Mouse (Mus musculus): ENCODE results near the gene Ubash3b. TPM values are rescaled to one million over a fixed set of nuclear protein-coding genes. Genes with fewer than 3 reads are reported as not detected.

The Ubash3b gene
- polyA plus RNA-seq, 1 experiment from 2014 or later = 13.7 TPM

GRCm38 (mm10) chr9:41007785-41008184 lies 153.7 kb downstream of the Ubash3b start:
- Histone ChIP-seq H3K36me3 (ENCODE audit: control insufficient read depth, insufficient read depth, low read length) (no peaks in the 10 kb centered on the region), H3K4me1 (replicated peaks; ENCODE audit: control insufficient read depth, insufficient read depth, low read length) (peaks cover 6% of the 10 kb centered on the region; the same call in 1 of the 2 replicates), H3K4me3 (ENCODE audit: low read depth, low read length) (no peak overlapping the region), H3K9ac (ENCODE audit: low read depth, low read length) (no peak overlapping the region), H3K4me2 (replicated peaks; ENCODE audit: low read depth, low read length) (no peak overlapping the region), H3K27me3 (ENCODE audit: control insufficient read depth, insufficient read depth, low read length) (no peaks in the 10 kb centered on the region), H3K27ac (ENCODE audit: low read depth, low read length) (no peak overlapping the region), H3K9me3 (ENCODE audit: control insufficient read depth, low read length) (no peaks in the 10 kb centered on the region)
- DNase-seq (ENCODE audit: low spot score) (no peak), ATAC-seq (ENCODE audit: low FRiP score) (no peak)
- WGBS = 3% methylated on average over 1 of the region's 1 CpGs

DNA sequence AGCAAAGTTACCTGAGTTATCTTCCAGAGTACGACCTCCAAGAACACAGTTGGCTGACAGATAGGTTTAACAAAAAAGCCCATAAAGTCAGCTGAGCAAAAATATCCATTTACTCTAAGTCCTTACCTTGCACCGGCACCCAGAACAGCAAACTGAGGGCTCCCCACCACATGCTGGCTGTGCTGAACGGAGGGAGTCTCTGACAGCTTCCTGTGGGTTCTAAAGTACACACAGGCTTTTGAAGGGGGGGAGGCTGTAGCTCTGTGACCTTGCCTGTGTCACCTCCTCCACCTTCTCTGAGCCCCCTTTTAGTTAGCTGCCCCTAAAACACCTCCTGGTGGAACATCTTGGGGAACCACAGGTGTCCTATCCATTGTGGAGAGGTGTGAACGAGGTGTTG lies 157.1 kb downstream of the Ubash3b start, which contains the start of gene Crtam:
Gene Crtam (minus strand): TSS at position 214 of the 400 bp plus-strand sequence.
- H3K4me3 ChIP-seq (ENCODE audit: low read depth, low read length) = no peak within 1 kb of the TSS
- H3K27ac ChIP-seq (ENCODE audit: low read depth, low read length) = no peak within 1 kb of the TSS
- H3K4me1 ChIP-seq (replicated peaks; ENCODE audit: control insufficient read depth, insufficient read depth, low read length) = no peaks in the 10 kb centered on the region
- WGBS = 60% methylated on average over 4 of the region's 4 CpGs
- no peaks in the 10 kb centered on the region for H3K9me3 ChIP-seq (ENCODE audit: control insufficient read depth, low read length)
- DNase-seq (ENCODE audit: low spot score) (no peak), ATAC-seq (ENCODE audit: low FRiP score) (no peak)
- H3K9ac ChIP-seq (ENCODE audit: low read depth, low read length) = no peak within 1 kb of the TSS
- no peaks in the 10 kb centered on the region for H3K36me3 ChIP-seq (ENCODE audit: control insufficient read depth, insufficient read depth, low read length)
- no peak within 1 kb of the TSS for H3K4me2 ChIP-seq (replicated peaks; ENCODE audit: low read depth, low read length)
- H3K27me3 ChIP-seq (ENCODE audit: control insufficient read depth, insufficient read depth, low read length) = no peaks in the 10 kb centered on the region

GRCm38 (mm10) chr9:40997116-40997779 lies 164.2 kb downstream of the Ubash3b start:
- DNase-seq (ENCODE audit: low spot score) = no peak
- no peaks in the 10 kb centered on the region for H3K36me3 ChIP-seq (ENCODE audit: control insufficient read depth, insufficient read depth, low read length)
- no peaks in the 10 kb centered on the region for H3K4me1 ChIP-seq (replicated peaks; ENCODE audit: control insufficient read depth, insufficient read depth, low read length)
- H3K27ac ChIP-seq (ENCODE audit: low read depth, low read length) = no peak overlapping the region
- H3K27me3 ChIP-seq (ENCODE audit: control insufficient read depth, insufficient read depth, low read length) = no peaks in the 10 kb centered on the region; the same call in 1 of the 2 replicates
- ATAC-seq (ENCODE audit: low FRiP score) = no peak
- H3K9me3 ChIP-seq (ENCODE audit: control insufficient read depth, low read length) = no peaks in the 10 kb centered on the region
- H3K4me3 ChIP-seq (ENCODE audit: low read depth, low read length) = no peak overlapping the region
- 89% methylated on average over 7 of the region's 7 CpGs for WGBS
- H3K9ac ChIP-seq (ENCODE audit: low read depth, low read length) = no peak overlapping the region
- H3K4me2 ChIP-seq (replicated peaks; ENCODE audit: low read depth, low read length) = no peak overlapping the region

- H3K4me3 ChIP-seq (ENCODE audit: low read depth, low read length) = no peak overlapping the region
- 76% methylated on average over 5 of the region's 5 CpGs for WGBS
- no peaks in the 10 kb centered on the region; the same call in 1 of the 2 replicates for H3K27me3 ChIP-seq (ENCODE audit: control insufficient read depth, insufficient read depth, low read length)
- H3K4me1 ChIP-seq (replicated peaks; ENCODE audit: control insufficient read depth, insufficient read depth, low read length) = no peaks in the 10 kb centered on the region
- no peaks in the 10 kb centered on the region for H3K9me3 ChIP-seq (ENCODE audit: control insufficient read depth, low read length)
- H3K27ac ChIP-seq (ENCODE audit: low read depth, low read length) = no peak overlapping the region
- ATAC-seq (ENCODE audit: low FRiP score) (no peak), DNase-seq (ENCODE audit: low spot score) (no peak)
- H3K4me2 ChIP-seq (replicated peaks; ENCODE audit: low read depth, low read length) = no peak overlapping the region
- no peak overlapping the region for H3K9ac ChIP-seq (ENCODE audit: low read depth, low read length)
- no peaks in the 10 kb centered on the region for H3K36me3 ChIP-seq (ENCODE audit: control insufficient read depth, insufficient read depth, low read length)
These were observed 167.4 kb downstream of the Ubash3b start for GRCm38 (mm10) chr9:40994075-40994474.

- Histone ChIP-seq H3K9ac (ENCODE audit: low read depth, low read length) (no peak overlapping the region), H3K27ac (ENCODE audit: low read depth, low read length) (no peak overlapping the region), H3K27me3 (ENCODE audit: control insufficient read depth, insufficient read depth, low read length) (no peaks in the 10 kb centered on the region; the same call in 1 of the 2 replicates), H3K4me1 (replicated peaks; ENCODE audit: control insufficient read depth, insufficient read depth, low read length) (no peaks in the 10 kb centered on the region), H3K4me2 (replicated peaks; ENCODE audit: low read depth, low read length) (no peak overlapping the region), H3K4me3 (ENCODE audit: low read depth, low read length) (no peak overlapping the region), H3K9me3 (ENCODE audit: control insufficient read depth, low read length) (no peaks in the 10 kb centered on the region), H3K36me3 (ENCODE audit: control insufficient read depth, insufficient read depth, low read length) (no peaks in the 10 kb centered on the region)
- DNase-seq (ENCODE audit: low spot score) (no peak), ATAC-seq (ENCODE audit: low FRiP score) (no peak)
- 92% methylated on average over 6 of the region's 6 CpGs for WGBS
These were observed 170.0 kb downstream of the Ubash3b start for GRCm38 (mm10) chr9:40991511-40991910.

DNA sequence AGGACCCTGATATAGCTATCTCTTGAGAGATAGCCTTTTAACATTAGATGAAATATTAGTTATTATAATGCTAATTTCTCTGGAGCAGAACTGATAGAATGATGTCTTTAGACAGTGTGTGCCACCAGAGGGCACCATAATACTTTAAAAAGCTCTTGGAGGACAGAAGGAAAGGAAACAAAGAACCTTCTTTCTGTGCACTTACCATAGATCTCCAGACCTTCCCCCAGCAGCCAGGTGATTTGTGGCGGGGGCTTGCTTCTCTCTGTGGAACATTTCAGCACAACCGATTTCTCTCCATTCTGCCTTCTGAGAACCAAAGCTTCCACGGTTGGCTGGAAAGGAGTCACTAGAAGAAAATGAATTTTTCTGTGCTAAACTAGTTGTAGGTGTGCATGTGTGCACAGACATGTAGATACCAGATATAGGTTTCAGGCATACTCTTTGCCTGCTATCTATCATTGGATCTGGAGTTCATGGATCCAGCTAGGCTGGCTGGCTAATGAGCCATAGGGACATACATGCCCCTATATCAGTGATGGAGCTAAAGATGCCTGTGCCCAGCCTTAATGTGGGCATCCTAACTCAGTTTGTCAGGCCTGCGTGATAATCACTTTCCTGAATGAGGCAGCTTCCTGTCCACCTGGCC lies 171.4 kb downstream of the Ubash3b start:
- 43% methylated on average over 4 of the region's 4 CpGs for WGBS
- H3K27me3 ChIP-seq (ENCODE audit: control insufficient read depth, insufficient read depth, low read length) = no peaks in the 10 kb centered on the region; the same call in 1 of the 2 replicates
- no peaks in the 10 kb centered on the region for H3K9me3 ChIP-seq (ENCODE audit: control insufficient read depth, low read length)
- H3K27ac ChIP-seq (ENCODE audit: low read depth, low read length) = no peak overlapping the region
- H3K4me2 ChIP-seq (replicated peaks; ENCODE audit: low read depth, low read length) = no peak overlapping the region
- H3K4me3 ChIP-seq (ENCODE audit: low read depth, low read length) = no peak overlapping the region
- H3K9ac ChIP-seq (ENCODE audit: low read depth, low read length) = no peak overlapping the region
- no peaks in the 10 kb centered on the region for H3K36me3 ChIP-seq (ENCODE audit: control insufficient read depth, insufficient read depth, low read length)
- DNase-seq (ENCODE audit: low spot score) (peak; percentile 79), ATAC-seq (ENCODE audit: low FRiP score) (no peak)
- H3K4me1 ChIP-seq (replicated peaks; ENCODE audit: control insufficient read depth, insufficient read depth, low read length) = no peaks in the 10 kb centered on the region

DNA sequence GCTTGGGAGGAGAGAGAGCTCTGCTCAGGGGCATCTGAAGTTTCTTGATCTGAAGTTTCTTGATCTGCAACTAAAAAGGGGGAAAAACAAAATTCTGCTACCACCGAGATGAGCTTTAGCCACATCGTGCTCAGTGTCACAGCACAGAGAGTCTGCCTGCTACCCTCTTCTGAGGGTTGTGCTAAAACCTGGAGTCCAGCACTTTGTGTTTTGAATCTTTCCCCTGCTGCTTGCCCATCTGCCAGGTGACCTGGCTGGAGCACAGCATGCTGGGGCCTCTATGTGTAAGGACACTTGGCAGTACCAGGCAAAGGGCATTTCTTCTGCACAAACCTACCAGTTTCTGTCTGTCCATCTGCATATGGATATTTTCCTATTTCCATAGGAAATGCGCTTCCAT lies 177.2 kb downstream of the Ubash3b start:
- no peak overlapping the region for H3K27ac ChIP-seq (ENCODE audit: low read depth, low read length)
- no peak for DNase-seq (ENCODE audit: low spot score)
- no peak overlapping the region for H3K4me2 ChIP-seq (replicated peaks; ENCODE audit: low read depth, low read length)
- no peaks in the 10 kb centered on the region for H3K9me3 ChIP-seq (ENCODE audit: control insufficient read depth, low read length)
- ATAC-seq (ENCODE audit: low FRiP score) = no peak
- H3K27me3 ChIP-seq (ENCODE audit: control insufficient read depth, insufficient read depth, low read length) = no peaks in the 10 kb centered on the region
- no peak overlapping the region for H3K9ac ChIP-seq (ENCODE audit: low read depth, low read length)
- no peak overlapping the region for H3K4me3 ChIP-seq (ENCODE audit: low read depth, low read length)
- 80% methylated on average over 3 of the region's 3 CpGs for WGBS
- H3K36me3 ChIP-seq (ENCODE audit: control insufficient read depth, insufficient read depth, low read length) = no peaks in the 10 kb centered on the region
- H3K4me1 ChIP-seq (replicated peaks; ENCODE audit: control insufficient read depth, insufficient read depth, low read length) = no peaks in the 10 kb centered on the region

DNA sequence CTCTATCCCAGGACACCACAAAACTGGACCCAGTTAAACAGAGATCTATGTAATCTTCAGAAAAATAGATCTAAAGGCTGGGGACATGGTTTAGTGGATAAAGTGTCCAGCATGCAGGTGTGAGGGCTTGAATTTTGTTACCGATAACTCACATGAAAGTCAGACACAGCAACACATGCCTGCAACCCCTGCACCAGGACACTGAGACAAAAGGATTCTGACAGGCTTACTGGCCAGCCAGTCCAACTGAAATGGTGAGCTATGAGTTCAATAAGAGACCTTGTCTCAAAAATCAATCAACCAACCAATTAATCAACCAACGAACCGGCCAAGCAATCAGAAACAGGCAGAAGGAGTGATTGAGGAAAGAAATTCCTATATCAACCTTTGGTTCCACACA lies 177.7 kb downstream of the Ubash3b start:
- H3K27ac ChIP-seq (ENCODE audit: low read depth, low read length) = no peak overlapping the region
- no peaks in the 10 kb centered on the region for H3K27me3 ChIP-seq (ENCODE audit: control insufficient read depth, insufficient read depth, low read length)
- no peaks in the 10 kb centered on the region for H3K36me3 ChIP-seq (ENCODE audit: control insufficient read depth, insufficient read depth, low read length)
- WGBS = 88% methylated on average over 3 of the region's 3 CpGs
- no peak for ATAC-seq (ENCODE audit: low FRiP score)
- H3K9ac ChIP-seq (ENCODE audit: low read depth, low read length) = no peak overlapping the region
- H3K4me2 ChIP-seq (replicated peaks; ENCODE audit: low read depth, low read length) = no peak overlapping the region
- H3K4me1 ChIP-seq (replicated peaks; ENCODE audit: control insufficient read depth, insufficient read depth, low read length) = no peaks in the 10 kb centered on the region
- no peaks in the 10 kb centered on the region for H3K9me3 ChIP-seq (ENCODE audit: control insufficient read depth, low read length)
- DNase-seq (ENCODE audit: low spot score) = no peak
- H3K4me3 ChIP-seq (ENCODE audit: low read depth, low read length) = no peak overlapping the region

DNA sequence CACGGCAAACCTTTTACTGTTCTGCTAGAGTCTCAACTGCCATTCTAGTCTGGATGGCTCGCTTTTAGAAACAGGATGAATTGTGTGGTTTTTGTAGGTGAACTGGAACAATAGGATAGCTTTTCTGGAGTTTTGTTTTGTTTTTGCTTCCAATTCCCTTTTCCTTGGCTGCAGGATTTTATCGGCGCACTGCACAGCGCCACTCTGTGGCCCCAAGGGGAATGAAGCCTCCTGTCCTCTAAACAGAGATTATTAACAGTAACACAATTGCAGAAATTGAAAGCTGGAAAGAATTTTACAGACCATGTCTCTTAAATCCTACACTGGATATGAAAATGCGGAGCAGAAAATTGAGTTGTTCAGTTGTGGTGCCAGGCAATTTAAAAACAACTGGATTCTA lies 179.0 kb downstream of the Ubash3b start:
- DNase-seq (ENCODE audit: low spot score) = peak; percentile 62
- no peak overlapping the region for H3K27ac ChIP-seq (ENCODE audit: low read depth, low read length)
- no peaks in the 10 kb centered on the region for H3K4me1 ChIP-seq (replicated peaks; ENCODE audit: control insufficient read depth, insufficient read depth, low read length)
- no peak overlapping the region for H3K9ac ChIP-seq (ENCODE audit: low read depth, low read length)
- 41% methylated on average over 6 of the region's 6 CpGs for WGBS
- no peaks in the 10 kb centered on the region for H3K9me3 ChIP-seq (ENCODE audit: control insufficient read depth, low read length)
- H3K4me2 ChIP-seq (replicated peaks; ENCODE audit: low read depth, low read length) = no peak overlapping the region
- ATAC-seq (ENCODE audit: low FRiP score) = no peak
- H3K36me3 ChIP-seq (ENCODE audit: control insufficient read depth, insufficient read depth, low read length) = no peaks in the 10 kb centered on the region
- H3K27me3 ChIP-seq (ENCODE audit: control insufficient read depth, insufficient read depth, low read length) = no peaks in the 10 kb centered on the region
- no peak overlapping the region for H3K4me3 ChIP-seq (ENCODE audit: low read depth, low read length)
